Mouse (Mus musculus) common myeloid progenitor, adult 5-6 weeks (primary cell): ENCODE results near the gene Epha4. TPM values are rescaled to one million over a fixed set of nuclear protein-coding genes. Genes with fewer than 3 reads are reported as not detected.

Source experiments
- ATAC-seq: replicated peaks from 2 replicates; pipeline ENCODE4 v1.8.0; 2016; ENCODE audit warnings: low read depth, mild to moderate bottlenecking, moderate TSS enrichment, inconsistent platforms; ENCODE audit not compliant: poor library complexity, severe bottlenecking
- total RNA-seq: library from RNA; stranded (forward); fragments of 200-1000, 187-1606 nt; gene quantifications from 2 replicates; pipeline ENCODE4 v1.2.3, GENCODE M21; 2017

Gene Epha4
- total RNA-seq, 1 experiment from 2014 or later = 1.5 TPM

DNA sequence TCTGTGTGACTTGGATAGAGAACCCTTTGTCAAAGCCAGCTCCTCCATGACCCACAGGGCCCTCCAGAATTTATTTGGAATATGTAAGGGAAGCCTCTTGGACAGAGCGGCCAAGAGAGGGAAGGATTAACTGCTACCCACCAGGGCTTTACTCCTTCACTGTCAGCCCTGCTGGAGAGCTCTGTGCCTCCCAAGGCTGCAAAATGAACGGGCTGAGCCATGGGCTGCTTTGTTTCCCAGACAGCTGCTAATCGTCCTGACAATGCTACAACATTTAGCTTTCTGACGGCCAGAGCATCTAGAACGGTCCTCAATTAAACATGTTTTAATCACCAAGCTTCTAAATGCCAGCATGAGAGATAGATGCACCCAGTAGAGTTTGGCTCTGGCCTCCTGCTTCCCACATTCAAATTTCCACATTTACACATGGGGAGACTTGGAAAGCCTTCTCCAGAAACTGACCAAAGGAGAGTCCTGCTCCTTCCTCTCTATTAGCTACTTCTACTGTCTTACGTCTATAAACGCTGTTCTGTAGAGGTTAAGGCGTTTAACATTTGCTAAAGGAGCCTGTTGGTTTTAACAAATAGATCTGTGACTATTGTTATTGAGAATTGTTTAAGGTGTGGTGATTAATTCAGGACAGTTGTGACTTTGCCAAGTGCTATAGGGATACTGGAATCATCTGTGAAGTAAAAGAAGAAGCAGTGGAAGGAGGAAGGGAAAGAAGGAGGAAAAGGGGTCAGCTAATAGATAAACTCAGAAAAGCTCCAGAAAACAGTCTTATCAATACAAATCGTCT, 101.8 kb downstream of the Epha4 start:
- ATAC-seq = no peak

DNA sequence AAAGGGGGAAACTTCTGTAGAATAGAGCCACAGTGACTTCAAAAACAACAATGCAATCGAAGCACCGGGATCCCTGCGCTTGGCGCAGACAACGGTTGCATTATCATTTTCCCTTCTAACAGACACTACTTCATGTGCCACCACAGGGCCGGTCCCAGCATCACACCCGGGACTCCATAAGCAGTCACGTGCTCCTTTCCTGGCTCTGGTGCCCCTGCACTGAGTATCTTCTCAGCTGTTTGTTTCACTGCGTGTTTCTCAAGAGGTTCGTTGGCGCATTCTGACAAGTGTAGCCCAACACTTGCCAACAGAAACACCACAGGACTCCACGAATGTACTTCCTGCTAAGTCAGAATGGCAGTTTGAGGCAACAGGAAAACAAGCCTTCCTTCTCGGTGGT, 102.6 kb downstream of the Epha4 start:
- ATAC-seq = peak; percentile 77

DNA sequence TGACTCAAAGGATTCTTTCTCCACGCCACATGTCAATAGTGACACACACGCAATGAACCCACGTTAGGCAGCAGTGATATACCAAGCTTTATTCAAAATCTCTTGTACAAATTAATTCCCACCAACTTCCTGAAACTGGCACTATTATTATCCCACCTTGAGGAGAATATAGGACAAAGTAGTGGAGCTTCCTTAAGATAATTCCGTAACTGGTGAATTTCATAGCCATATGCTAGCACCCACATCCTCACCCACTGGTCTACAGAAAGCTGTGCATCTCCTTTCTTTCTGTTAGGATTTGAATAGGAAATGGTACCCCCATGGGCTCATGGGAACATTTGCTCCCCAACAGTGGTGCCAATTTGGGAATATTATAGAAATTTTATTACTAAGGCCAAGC, 103.7 kb downstream of the Epha4 start:
- no peak for ATAC-seq

DNA sequence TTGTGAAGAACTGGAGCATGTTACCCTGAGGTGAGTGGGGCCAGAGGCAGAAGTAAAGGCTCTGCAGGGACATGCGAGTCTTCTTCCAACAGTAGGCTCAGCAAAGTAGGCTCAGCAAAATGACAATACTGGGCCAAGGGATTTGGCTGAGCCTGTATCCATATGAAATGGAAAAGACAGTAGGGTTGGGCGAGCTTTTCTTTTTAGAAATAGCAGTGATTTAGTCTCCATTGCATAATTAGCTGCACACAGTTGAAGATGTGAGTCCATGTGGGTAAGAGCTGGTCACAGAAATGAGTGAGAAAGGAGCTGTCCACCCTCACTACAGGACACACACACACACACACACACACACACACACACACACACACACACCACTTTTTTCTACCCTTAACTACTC, 104.2 kb downstream of the Epha4 start:
- ATAC-seq = no peak

DNA sequence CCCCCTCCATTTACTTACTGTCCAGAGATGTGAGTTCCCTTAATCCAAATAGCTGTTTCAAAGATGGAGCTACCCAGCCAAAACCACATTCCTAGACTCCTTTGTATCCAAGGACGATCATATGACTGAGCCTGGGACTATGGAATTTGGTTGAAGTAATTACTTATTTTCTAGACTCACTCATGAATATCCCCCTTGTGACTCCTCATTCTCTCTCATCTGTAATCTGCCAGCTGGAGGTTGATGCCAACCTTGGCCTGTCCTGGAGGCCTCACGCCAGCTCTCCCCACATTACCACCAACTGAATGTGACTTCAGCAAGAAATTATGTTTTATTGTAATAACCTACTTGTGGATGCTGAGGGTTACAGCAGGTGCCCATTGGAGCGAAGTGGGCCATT, 104.7 kb downstream of the Epha4 start:
- no peak for ATAC-seq

DNA sequence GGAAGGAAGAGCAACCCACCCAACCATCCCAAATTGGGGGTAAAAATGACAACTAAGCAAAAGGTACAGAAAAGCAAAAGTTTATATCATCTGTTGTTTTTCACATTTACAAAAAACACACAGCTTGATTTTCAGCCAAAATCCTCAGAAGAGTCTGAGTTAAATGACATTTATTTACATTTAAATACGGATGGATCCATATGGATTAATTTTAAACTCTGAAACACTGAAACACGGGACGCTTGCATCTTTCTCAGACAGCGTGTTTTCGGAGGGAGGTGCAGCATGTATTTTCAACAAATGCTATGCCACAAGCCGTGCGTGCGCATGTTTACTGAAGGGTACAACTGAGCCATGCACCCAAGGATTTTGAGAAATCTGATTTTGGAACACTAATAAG, 105.4 kb downstream of the Epha4 start:
- no peak for ATAC-seq

DNA sequence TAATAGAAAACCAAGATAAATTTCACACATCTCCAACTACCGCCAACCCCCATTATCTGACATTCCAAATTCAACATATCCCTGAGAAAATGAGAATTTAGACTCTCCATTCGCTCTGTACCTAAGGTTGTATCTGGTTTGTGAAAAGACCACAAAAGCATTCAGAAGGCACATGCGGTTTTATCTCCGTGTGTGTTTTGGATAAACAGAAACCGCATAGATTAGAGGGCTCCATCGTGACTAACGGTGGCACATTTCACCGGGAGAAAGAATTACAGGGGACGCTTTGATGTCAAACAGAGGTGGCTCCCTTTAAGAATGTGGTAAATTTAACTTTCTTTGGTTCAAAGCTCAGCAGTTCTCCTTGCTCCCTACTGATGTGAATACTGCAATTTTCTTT, 107.5 kb downstream of the Epha4 start:
- peak; percentile 42; the same call in 1 of the 2 replicates for ATAC-seq

DNA sequence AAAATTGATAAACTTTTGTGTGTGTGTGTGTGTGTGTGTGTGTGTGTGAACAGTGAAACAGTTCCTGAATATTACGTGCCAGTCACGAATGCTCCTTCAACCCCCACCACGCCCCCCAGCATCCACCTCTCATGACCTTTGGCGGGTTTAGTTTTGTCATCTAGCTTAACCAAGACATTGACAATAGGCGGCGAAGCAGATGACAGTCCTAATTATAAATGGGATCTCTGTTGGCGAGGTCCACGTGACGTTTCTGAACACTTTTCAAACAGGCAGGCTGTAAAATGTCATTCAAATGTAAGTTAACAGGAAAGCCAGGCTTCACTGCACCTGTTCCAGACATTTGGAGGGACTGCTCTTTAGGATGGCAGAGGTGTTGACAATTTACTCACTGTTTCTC, 108.3 kb downstream of the Epha4 start:
- no peak for ATAC-seq

DNA sequence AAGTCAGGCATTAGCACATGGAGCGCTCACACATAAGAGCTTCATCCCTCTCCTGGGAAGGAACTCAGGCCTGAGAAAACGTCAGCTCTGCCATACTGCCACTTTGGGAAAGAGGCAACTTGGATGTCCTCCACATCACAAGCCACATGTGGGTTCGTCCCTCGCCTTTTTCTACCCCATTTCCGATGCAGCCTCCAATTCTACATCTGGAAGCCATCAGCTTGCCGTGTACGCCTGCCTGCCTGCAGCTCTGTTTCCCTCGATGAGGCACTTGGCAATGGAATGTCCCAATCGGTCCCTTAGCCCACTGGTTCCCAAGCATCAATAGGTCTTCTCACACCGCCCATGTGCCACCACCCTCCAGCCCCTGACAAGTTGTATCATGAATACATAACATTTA, 110.4 kb downstream of the Epha4 start:
- ATAC-seq = no peak

DNA sequence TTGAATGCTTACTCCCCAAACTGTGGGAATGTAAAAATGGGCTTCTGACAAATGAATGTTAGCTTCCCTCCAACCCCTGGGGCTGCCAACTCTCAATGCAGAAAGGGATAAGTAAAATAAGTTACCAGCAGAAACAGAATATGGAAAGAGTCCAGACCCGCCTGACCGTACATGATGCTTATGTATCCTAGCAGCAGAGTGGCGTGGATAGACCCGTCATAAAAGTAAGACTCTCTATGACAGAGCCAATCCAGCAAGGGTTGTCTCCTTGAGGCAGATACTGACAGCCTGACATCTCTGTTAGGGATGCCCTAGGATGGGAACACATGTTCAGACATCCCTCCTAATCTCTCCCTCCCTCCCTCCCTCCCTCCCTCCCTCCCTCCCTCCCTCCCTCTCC, 111.9 kb downstream of the Epha4 start:
- no peak for ATAC-seq

DNA sequence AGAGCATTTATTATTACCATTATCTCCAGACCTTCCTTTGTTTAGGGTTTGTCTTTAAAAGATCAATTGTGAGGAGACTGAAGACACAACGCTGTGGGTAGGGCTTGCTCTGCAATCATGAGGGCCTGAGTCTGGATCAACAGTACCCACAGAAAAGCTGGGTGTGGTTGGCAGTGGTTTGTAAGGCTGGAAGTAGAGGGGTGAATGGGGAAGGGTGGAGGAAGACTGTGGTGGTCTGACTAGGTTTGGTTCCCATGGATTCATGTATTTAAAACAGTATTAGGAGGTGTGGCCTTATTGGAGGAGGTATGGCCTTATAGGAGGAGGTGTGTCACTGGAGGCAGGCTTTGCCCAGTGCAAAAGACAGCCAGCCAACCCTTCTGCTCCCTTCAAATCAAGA, 113.4 kb downstream of the Epha4 start:
- peak; percentile 63 for ATAC-seq

DNA sequence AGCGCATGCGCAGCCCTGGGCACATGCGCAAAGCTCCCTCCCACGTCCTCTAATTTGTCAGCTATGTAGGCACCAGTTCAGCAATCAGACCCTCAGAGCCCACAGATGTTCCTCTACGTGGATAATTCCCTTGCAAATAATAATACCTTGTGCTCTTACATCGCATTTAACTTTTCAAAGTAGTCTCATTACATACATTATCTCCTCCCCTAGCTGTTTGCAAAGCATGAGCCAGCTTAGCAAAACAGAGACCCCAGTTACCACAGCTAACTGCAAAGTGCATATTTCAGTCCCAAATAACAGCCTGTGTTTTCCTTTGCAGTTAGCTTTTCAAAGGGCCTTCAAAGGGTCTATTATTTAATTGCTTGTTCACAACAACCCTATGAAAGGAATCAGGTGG, 123.3 kb downstream of the Epha4 start:
- no peak for ATAC-seq

DNA sequence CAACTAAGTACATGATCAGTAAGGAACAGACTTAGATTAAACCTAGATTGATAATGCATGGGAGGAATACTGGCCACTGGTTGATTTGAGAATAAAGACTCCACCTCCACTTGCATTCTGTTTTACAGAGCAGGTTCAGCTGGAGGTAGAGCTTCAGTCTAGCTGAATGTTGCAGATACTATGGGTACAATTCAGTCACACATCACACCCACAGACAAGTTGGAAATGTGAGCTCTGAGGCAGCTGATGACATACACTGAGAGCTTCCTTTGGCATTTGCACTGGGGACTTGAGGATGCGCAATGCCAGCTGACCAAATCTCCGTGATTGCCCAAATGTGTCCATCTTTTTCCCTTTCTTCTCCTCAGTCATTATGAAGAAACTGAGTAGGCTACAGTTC, 125.8 kb downstream of the Epha4 start:
- ATAC-seq = no peak

DNA sequence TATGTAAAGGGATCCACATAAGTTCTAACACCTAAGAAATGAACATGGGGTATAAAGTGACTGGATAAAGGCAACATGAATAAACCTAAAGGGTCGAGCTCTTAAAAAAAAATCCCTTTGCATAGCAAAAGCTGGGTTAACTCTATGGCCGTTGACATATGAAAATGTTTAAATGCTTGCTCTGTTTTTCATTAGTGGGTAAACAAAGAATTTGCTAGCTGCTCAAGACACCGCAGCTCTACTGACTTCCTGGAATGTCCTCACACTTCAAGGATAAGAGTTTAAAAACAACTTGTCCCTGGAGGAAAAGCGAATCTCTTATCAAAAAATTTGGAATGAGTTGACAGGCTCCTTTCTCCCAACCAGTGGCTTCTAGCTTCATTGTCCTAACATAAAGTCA, 126.3 kb downstream of the Epha4 start:
- no peak for ATAC-seq

DNA sequence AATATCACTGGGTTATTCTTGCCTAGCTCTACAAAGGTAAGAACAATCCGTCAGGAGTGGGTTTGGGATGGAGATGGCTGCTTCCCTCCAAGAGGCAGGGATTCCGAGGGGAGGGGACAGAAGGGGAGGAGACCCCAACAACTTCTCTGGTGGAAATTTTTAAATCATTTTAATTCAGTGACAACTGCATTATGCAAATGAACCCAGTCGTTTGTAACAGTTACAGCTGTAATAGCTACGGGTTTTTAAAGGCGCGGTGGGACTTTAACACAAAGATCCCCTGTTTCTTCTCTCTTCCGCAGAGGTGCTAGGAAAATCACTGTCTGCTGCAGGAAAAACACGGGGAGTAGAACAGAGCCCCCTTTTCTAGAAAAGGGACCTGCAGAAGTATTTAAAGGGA, 129.3 kb downstream of the Epha4 start:
- no peak for ATAC-seq

DNA sequence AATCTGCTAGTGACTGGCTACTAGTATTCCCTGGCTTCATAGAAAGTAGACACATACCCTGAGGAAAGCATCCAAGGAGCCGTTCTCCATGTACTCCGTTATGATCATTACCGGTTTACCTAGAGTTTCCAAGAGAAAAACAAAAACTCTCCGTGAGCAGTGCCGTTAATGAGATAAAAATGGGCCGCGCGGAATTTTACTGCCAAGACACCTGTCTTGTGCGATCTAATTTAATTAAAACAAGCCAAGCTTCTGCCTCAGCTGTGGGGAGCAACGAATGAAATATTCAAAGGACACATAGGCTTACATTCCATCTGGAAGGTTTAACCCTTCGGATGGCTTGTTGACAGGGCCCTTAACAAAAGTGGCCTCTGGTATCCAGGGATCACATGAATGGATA, 131.4 kb downstream of the Epha4 start:
- no peak for ATAC-seq

DNA sequence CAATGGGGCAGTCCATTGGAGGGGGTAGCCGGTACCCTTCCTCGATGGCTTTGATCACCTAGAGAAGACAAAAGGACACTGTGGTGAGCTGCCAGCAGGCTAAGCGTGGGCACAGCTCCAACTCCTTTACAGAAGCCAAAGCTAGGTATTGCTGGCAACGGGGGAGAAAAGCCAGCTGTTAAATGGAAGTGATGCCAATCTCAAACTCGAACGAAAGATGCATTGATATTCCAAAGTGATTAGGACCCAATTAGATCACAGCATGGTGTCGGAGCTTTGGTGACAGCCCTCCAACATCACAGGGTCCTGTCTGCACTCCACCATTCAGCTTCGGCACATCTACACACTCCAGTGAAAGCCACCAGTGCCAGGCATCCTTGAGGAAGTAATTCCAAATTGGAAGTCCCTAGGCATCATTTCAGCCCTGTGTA, 137.3 kb downstream of the Epha4 start:
- no peak for ATAC-seq

DNA sequence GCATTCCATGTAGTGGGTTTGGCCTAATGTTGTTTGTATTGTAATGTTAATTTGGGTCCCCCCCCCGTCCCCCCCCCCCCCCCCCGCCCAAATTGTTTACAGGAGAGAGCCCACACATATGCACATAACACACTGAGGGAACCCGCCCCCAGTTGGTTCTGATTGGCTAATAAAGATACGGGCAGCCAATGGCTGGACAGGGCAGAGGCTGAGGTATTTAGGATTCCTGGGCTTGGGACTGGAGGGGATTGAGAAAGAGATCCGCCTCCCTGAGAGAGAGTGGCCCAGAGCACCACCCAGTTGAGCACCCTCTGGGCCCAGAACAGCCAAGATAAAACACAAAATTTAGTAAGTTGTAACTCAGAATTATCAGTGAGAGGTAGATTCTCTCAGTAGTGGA, 140.8 kb downstream of the Epha4 start:
- no peak for ATAC-seq

DNA sequence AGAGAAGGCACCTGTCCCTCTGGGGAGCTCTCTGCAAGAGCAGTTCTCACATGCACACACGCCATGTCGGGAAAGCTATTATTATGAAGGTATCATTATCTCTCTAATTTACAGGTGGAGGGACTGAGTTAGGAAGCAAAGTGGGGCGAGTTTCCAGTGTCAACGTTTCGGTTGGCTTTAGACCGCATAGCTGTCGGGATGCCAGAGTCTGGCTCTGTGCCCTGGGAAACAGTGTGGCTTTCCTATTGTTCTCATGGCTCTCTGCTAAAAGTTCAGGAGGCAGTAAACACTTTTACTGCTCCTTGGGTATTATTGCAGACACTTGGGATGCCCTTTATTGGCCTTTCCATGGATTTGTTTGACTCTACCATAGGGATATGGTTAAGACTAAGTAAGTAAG, 144.0 kb downstream of the Epha4 start:
- ATAC-seq = no peak

DNA sequence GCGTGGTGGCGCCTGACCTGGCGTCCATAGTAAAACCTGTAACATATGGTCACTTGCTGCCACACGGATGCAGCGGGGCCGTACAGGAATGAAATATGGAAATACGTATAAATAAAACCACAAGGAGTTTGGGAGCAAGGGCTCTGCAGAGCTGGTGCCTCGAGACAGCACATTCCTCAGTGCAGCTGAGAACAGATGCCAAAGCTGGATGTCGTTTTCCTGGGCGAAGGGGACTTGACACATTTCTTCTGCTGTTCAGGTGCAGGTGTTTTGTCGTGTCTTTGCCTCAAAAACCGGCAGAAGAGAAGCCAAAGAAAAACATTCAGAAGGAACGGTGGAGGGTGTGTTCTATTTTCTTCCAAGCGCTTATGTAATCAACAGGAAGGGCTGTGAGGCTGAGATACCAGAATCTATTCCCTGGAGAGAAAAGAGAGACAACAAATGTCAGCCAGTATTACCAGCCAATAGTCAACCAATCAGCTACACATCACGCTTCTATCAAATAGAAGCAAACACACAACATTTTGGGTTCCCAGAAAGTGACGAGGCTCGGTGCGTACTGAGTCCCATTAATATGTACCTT, 145.5 kb downstream of the Epha4 start:
- ATAC-seq = peak; percentile 92

DNA sequence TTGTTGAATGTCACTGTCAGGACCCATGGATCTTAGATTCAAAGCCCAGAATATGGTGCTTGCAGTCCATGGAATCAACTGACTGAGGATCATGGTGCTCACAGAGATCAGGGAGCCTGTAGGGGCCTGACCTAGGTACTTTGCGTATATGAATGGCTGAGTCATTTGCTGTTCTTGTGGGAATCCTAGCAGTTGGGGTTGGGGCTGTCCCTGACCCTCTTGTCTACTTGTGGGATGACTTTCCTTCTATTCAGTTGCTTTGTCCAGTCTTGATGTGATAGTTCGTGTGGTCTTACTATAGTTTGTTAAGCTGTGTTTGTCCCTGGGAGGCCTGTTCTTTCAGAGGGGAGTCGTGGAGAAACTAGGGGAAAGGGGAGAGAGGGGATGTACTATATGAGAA, 149.0 kb downstream of the Epha4 start:
- no peak for ATAC-seq

DNA sequence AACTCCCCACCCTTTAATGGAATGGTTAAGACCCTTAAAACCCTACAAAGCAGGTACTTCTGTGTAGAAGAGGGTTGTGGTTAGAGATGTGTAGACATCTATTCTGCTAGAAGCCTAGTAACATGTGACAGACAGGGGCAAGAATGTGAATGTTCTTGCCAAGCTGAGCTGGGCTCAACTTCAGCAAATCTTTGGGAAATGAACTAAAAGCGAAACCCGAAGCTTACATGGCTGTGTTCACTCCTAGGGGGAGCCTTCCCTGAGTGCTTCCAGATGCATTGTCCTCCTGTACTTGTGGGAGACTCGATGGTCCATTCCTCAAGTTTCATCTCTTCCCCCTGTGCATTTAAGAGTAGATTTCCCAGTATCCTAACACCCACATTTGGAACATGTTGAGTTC, 150.3 kb downstream of the Epha4 start:
- no peak for ATAC-seq
